Mouse (Mus musculus) kidney, embryonic 14.5 days (tissue): ENCODE measurements around the gene Sart1. TPM values are rescaled to one million over a fixed set of nuclear protein-coding genes. Genes with fewer than 3 reads are reported as not detected.
A peak's percentile ranks its signal among the peaks of the same experiment; 100 is the strongest.
"Not testable (repeated sequence)": the region's sequence is repeated elsewhere in the genome, so short reads cannot be mapped to it uniquely, and the experiment has no call there.

Experiments
- ATAC-seq: fragments of 200-750 bp; cut with Nextera tagmentation; 2 replicates; pipeline ENCODE4 v1.8.0; 2017; ENCODE audit warnings: moderate number of reproducible peaks, mild to moderate bottlenecking, moderate TSS enrichment, moderate library complexity; ENCODE audit not compliant: low FRiP score, low TSS enrichment
- H3K27ac ChIP-seq: fragments of 300-500 bp; sonication (generic); 2 replicates; pipeline ENCODE4 v1.5.1; 2014; ENCODE audit warnings: low read depth, mild to moderate bottlenecking, low read length, moderate library complexity, mixed read lengths
- H3K27me3 ChIP-seq: fragments of 300-500 bp; sonication (generic); 2 replicates; pipeline ENCODE4 v1.6.1; 2014; ENCODE audit warnings: mild to moderate bottlenecking, low read length; ENCODE audit not compliant: control insufficient read depth, insufficient read depth
- H3K36me3 ChIP-seq: fragments of 300-500 bp; sonication (generic); 2 replicates; pipeline ENCODE4 v1.6.1; 2014; ENCODE audit warnings: low read length, mixed read lengths; ENCODE audit not compliant: control insufficient read depth, insufficient read depth
- H3K4me1 ChIP-seq: fragments of 300-500 bp; sonication (generic); 2 replicates; pipeline ENCODE4 v1.6.1; 2014; ENCODE audit warnings: low read length, mixed read lengths; ENCODE audit not compliant: control insufficient read depth, insufficient read depth
- H3K4me2 ChIP-seq: fragments of 300-500 bp; sonication (generic); replicated peaks from 2 replicates; pipeline ENCODE4 v1.6.1; 2014; ENCODE audit warnings: low read depth, mild to moderate bottlenecking, low read length
- H3K4me3 ChIP-seq: fragments of 300-500 bp; sonication (generic); 2 replicates; pipeline ENCODE4 v1.5.1; 2014; ENCODE audit warnings: mild to moderate bottlenecking, low read length
- H3K9ac ChIP-seq: fragments of 300-500 bp; sonication (generic); 2 replicates; pipeline ENCODE4 v1.6.1; 2014; ENCODE audit warnings: low read depth, mild to moderate bottlenecking, low read length, moderate library complexity
- H3K9me3 ChIP-seq: fragments of 300-500 bp; sonication (generic); 2 replicates; pipeline ENCODE4 v1.6.1; 2016; ENCODE audit warnings: low read length; ENCODE audit not compliant: control insufficient read depth
- WGBS: fragments of 180-500 bp; shearing (Covaris S2); extraction: QIAGEN DNeasy Blood & Tissue Kit; methylation state at CpG from one replicate; pipeline ENCODE4 v1.1.7; 2014; 5-methylcytosine and 5-hydroxymethylcytosine counted together
- polyA plus RNA-seq: library from polyadenylated mRNA; unstranded; fragments of >200 nt; fragmentation: Nextera tagmentation; extraction: Ambion mirVana; gene quantifications from 2 replicates; pipeline ENCODE4 v1.2.1, GENCODE M21; 2014

The Sart1 gene
- polyA plus RNA-seq, 1 experiment from 2014 or later: 74.2 TPM

DNA sequence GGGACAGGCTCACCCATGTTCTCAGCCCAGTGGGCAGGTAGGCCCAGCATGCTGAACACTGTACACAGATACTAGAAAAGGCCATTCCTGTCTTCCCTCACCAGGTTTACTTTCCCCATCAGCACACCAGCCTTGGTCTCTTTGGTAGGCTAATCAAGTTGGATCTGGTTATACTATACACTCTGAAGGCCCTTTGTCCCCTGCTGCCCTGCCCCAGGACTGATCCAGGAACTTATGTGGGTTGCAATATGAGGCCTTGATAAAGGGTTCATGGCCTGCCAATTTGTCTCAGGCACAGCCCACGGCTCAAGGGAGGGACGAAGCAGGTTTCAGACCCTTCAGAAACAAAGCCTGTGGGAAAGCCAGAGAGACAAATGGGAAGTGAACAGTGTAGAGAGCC, 34.9 kb downstream of the Sart1 start:
- Histone ChIP-seq H3K36me3 (no peaks in the 10 kb centered on the region), H3K4me3 (no peak overlapping the region), H3K4me1 (no peaks in the 10 kb centered on the region), H3K4me2 (no peak overlapping the region), H3K27me3 (no peaks in the 10 kb centered on the region), H3K9me3 (no peaks in the 10 kb centered on the region), H3K9ac (no peak overlapping the region), H3K27ac (no peak overlapping the region)
- ATAC-seq: no peak
- WGBS: 64% methylated on average over 2 of the region's 2 CpGs

DNA sequence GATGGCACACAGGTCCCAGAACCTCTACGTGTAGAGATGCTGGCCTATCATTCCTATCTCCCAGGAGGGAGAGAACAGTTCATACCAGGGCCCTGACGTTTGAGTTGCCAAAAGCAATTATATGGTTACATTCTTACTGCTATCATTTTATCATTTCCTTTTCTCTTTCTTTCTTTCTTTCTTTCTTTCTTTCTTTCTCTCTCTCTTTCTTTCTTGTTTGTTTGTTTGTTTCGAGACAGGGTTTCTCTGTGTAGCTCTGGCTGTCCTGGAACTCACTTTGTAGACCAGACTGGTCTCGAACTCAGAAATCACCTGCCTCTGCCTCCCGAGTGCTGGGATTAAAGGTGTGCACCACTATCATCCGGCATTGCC, 39.0 kb downstream of the Sart1 start, which contains the start of gene Cst6:
Cst6 (minus strand) TSS at position 73 of the 372 bp plus-strand sequence.
- not testable (repeated sequence) for H3K9me3 ChIP-seq, H3K4me1 ChIP-seq, H3K36me3 ChIP-seq, H3K27ac ChIP-seq, H3K27me3 ChIP-seq, ATAC-seq
- H3K9ac ChIP-seq: peak within 1 kb of the TSS; percentile 36; the same call in 1 of the 2 replicates
- H3K4me2 ChIP-seq: peak within 1 kb of the TSS; percentile 59
- WGBS: 62% methylated on average over 6 of the region's 6 CpGs
- H3K4me3 ChIP-seq: peak within 1 kb of the TSS; percentile 28

DNA sequence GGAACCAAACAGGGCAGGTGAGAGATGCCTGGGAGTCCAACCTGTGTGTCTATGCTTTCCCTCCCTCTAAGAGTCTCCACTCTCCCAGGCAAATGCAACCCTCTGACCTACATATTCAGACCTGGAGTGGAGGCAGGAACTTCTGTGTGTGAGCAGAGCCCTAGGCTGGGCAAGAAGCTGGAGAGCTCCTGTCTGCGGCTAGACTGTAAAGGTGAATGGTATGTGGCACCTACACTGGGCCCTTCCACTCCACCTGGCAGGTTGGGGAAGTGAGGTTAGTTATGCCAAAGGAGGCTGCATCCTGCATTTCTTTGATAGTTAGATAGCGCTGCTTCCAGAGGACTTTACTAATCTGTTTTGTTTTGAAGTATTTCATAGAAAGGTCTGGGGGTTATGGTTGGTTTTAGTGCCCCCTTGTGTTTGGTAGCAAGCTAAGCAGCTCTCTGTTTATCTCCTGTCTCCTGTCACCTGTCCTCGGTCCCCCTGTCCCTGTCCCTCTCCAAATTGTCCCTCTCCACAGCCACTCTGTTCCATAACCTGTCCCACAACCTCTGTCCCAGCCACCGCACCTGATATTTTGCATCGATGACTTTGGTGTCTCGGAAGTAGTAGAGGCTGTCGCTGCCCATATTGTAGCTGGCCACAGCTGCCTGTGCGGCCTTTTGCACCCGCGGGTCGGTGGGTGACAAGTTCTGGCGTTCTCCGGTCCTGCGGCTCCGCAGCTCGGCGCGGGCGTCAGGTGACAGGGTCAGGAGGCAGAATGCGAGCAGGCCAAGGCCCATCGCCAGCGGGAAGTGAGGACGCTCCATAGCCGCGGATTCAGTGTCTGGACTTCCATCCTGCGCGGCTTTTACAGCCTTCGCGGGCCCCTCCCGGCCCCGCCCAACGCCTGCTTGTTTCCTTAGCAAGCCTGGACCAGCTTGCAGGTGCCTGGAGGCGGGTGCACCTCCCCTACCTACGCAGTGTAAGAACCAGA, 39.7 kb downstream of the Sart1 start:
- 3% methylated on average over 34 of the region's 34 CpGs for WGBS
- peak overlapping the region; percentile 36; the same call in 1 of the 2 replicates for H3K9ac ChIP-seq
- no peak for ATAC-seq

GRCm38 (mm10) chr19:5348064-5348463, 40.4 kb downstream of the Sart1 start:
- Histone ChIP-seq H3K4me1 (no peaks in the 10 kb centered on the region), H3K4me2 (no peak overlapping the region), H3K36me3 (no peaks in the 10 kb centered on the region), H3K9me3 (no peaks in the 10 kb centered on the region), H3K9ac (no peak overlapping the region), H3K27ac (no peak overlapping the region), H3K4me3 (no peak overlapping the region), H3K27me3 (no peaks in the 10 kb centered on the region; the same call in 1 of the 2 replicates)
- ATAC-seq: no peak
- WGBS: 78% methylated on average over 6 of the region's 6 CpGs

More for the DNA sequence above, 39.7 kb downstream of the Sart1 start:
- Histone ChIP-seq H3K9me3 (no peaks in the 10 kb centered on the region), H3K36me3 (no peaks in the 10 kb centered on the region), H3K27ac (no peak overlapping the region), H3K4me2 (peak overlapping the region; percentile 59), H3K27me3 (no peaks in the 10 kb centered on the region; the same call in 1 of the 2 replicates), H3K4me1 (no peaks in the 10 kb centered on the region), H3K4me3 (peak overlapping the region; percentile 28)

- Histone ChIP-seq H3K9ac (no peak overlapping the region), H3K4me1 (no peaks in the 10 kb centered on the region), H3K9me3 (no peaks in the 10 kb centered on the region), H3K27ac (no peak overlapping the region), H3K4me3 (no peak overlapping the region), H3K4me2 (no peak overlapping the region), H3K36me3 (no peaks in the 10 kb centered on the region), H3K27me3 (no peaks in the 10 kb centered on the region; the same call in 1 of the 2 replicates)
- no peak for ATAC-seq
- 74% methylated on average over 6 of the region's 6 CpGs for WGBS
Measured at GRCm38 (mm10) chr19:5345297-5346131, 43.0 kb downstream of the Sart1 start.

- H3K9ac ChIP-seq: no peak overlapping the region
- H3K9me3 ChIP-seq: no peaks in the 10 kb centered on the region
- H3K36me3 ChIP-seq: no peaks in the 10 kb centered on the region
- H3K27me3 ChIP-seq: no peaks in the 10 kb centered on the region
- WGBS: 89% methylated on average over 7 of the region's 7 CpGs
- no peaks in the 10 kb centered on the region for H3K4me1 ChIP-seq
- H3K4me2 ChIP-seq: no peak overlapping the region
- ATAC-seq: no peak
- H3K4me3 ChIP-seq: no peak overlapping the region
- no peak overlapping the region for H3K27ac ChIP-seq
Measured at GRCm38 (mm10) chr19:5341360-5341759, 47.1 kb downstream of the Sart1 start.

GRCm38 (mm10) chr19:5337975-5338374, 50.5 kb downstream of the Sart1 start:
- Histone ChIP-seq H3K4me1 (no peaks in the 10 kb centered on the region), H3K4me2 (no peak overlapping the region), H3K9me3 (no peaks in the 10 kb centered on the region), H3K36me3 (no peaks in the 10 kb centered on the region), H3K9ac (no peak overlapping the region), H3K4me3 (no peak overlapping the region), H3K27ac (no peak overlapping the region), H3K27me3 (no peaks in the 10 kb centered on the region)
- WGBS: 22% methylated on average over 5 of the region's 5 CpGs
- no peak for ATAC-seq

DNA sequence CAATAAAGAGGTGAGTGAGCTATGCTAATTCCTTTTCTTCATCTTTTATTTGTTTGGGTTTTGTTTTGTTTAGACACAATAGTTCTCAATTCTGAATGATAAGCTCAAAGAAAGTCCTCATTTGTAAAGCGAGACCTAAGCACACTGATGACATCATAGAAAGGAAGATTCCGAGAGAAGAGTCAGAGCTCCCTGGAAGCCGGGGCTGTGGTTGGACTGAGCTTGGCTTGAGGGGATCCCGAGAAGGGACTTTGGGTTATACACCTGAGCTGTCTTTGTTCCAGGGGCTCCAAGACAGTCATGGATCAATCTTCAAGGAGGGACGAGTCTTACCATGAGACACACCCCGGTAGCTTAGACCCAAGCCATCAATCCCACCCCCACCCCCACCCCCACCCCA, 53.1 kb downstream of the Sart1 start, which contains the start of gene Catsper1:
Catsper1 (plus strand) TSS at position 301 of the 400 bp plus-strand sequence.
- 91% methylated on average over 6 of the region's 6 CpGs for WGBS
- H3K4me3 ChIP-seq: no peak within 1 kb of the TSS
- H3K27me3 ChIP-seq: no peaks in the 10 kb centered on the region
- no peak within 1 kb of the TSS for H3K27ac ChIP-seq
- no peaks in the 10 kb centered on the region for H3K36me3 ChIP-seq
- H3K9ac ChIP-seq: no peak within 1 kb of the TSS
- H3K4me2 ChIP-seq: no peak within 1 kb of the TSS
- ATAC-seq: no peak
- no peaks in the 10 kb centered on the region for H3K4me1 ChIP-seq
- H3K9me3 ChIP-seq: no peaks in the 10 kb centered on the region
